Mouse (Mus musculus) bone marrow, adult 2 months (tissue): ENCODE measurements around the gene Dnajc4.

ENCODE experiments used
- CTCF ChIP-seq: fragments of 200-500 bp; IDR thresholded peaks from 2 replicates; pipeline ENCODE4 v1.5.1; 2011; ENCODE audit warnings: low read length, control low read depth; ENCODE audit not compliant: control insufficient read depth, insufficient read depth
- POLR2A ChIP-seq: fragments of 200-500 bp; IDR thresholded peaks from 2 replicates; pipeline ENCODE4 v1.6.1; 2011; ENCODE audit warnings: low read depth, mild to moderate bottlenecking, control low read depth, low read length, borderline replicate concordance; ENCODE audit not compliant: control insufficient read depth

DNA sequence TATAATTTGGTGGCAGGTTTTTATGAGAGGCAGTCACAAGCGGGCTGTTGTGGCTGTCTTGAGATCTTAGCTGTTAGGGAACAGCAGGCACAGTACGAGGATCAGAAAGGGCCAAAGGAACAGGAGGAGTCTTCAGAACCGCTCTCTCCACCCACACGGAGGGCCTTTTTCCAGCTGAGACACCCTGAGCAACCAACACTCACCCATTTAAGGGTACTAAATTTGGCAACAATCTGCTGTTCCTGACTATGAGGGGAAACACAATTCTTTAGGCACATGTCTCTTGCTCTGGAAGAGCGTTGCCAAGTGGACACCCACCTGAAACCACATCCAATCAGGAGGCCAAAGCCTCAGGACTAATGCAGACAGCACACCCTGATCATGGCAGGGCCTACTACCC lies 37.2 kb upstream of the Dnajc4 start:
- no peak for TF ChIP-seq CTCF
- no peak for TF ChIP-seq POLR2A
